Mouse (Mus musculus): ENCODE results near the gene Pcp2.
"Not testable (repeated sequence)": the region's sequence is repeated elsewhere in the genome, so short reads cannot be mapped to it uniquely, and the experiment has no call there.

The Pcp2 gene

GRCm38 (mm10) chr8:3621199-3621970, 4.0 kb downstream of the Pcp2 start, which contains the start of the genes Xab2 and Pet100:
Xab2 (minus strand) TSS chr8:3621316.
Pet100 (plus strand) TSS chr8:3621548.
- DNase-seq (ENCODE audit: low read depth in 1 of 2, low spot score in 2 of 2) = peak; percentile 97

- no peak for DNase-seq (ENCODE audit: low read depth in 1 of 2, low spot score in 2 of 2)
Observed at GRCm38 (mm10) chr8:3609816-3610150, 15.6 kb downstream of the Pcp2 start.

- no peak for DNase-seq (ENCODE audit: low read depth in 1 of 2, low spot score in 2 of 2)
Observed at GRCm38 (mm10) chr8:3609046-3609815, 16.1 kb downstream of the Pcp2 start.

GRCm38 (mm10) chr8:3607822-3608221, 17.5 kb downstream of the Pcp2 start:
- no peak for DNase-seq (ENCODE audit: low read depth in 1 of 2, low spot score in 2 of 2)

- no peak for DNase-seq (ENCODE audit: low read depth in 1 of 2, low spot score in 2 of 2)
Observed at GRCm38 (mm10) chr8:3606593-3606992, 18.8 kb downstream of the Pcp2 start.

- DNase-seq (ENCODE audit: low read depth in 1 of 2, low spot score in 2 of 2) = no peak
Observed at GRCm38 (mm10) chr8:3603439-3603838, 21.9 kb downstream of the Pcp2 start.

DNA sequence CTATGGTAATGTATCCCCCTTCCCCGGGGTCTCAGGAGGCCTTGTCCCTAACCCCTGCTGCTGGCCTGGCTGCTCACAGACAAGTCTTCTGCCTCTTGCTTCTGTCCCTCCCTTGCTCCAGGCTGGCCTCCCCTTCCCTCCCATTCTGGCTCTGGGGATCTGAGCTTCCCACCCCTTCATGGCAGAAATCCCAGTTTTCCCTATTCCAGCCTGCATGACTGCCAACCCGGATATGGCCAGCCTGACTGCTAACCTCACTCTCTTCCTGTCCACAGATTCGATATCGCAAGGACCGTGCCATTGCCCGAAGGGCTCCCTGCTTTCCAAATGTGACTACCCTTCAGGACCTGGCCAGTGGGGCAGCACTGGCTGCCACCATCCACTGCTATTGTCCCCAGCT, 24.9 kb downstream of the Pcp2 start:
- no peak for DNase-seq (ENCODE audit: low read depth in 1 of 2, low spot score in 2 of 2)

DNA sequence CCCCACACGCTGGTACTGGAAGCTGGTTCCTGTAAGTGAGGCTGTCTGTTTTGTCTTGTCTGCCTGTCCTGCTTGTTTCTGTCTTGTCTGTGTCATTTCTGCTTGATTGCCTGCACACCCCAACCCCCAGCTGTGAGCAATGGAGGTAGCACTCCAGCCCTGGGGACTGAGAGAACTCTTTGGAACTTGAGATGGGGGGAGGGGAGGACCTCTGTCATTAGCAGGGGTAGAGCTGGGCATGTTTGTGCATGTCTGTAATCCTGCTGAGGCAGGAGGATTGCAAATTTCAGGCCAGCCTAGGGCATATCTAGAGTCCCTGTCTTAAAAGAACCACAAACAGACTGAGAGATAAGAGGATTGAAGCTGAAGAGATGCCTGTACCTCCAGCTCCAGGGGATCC, 26.1 kb downstream of the Pcp2 start:
- no peak for DNase-seq (ENCODE audit: low read depth in 1 of 2, low spot score in 2 of 2)

- no peak for DNase-seq (ENCODE audit: low read depth in 1 of 2, low spot score in 2 of 2)
Observed at GRCm38 (mm10) chr8:3598054-3598453, 27.3 kb downstream of the Pcp2 start.

DNA sequence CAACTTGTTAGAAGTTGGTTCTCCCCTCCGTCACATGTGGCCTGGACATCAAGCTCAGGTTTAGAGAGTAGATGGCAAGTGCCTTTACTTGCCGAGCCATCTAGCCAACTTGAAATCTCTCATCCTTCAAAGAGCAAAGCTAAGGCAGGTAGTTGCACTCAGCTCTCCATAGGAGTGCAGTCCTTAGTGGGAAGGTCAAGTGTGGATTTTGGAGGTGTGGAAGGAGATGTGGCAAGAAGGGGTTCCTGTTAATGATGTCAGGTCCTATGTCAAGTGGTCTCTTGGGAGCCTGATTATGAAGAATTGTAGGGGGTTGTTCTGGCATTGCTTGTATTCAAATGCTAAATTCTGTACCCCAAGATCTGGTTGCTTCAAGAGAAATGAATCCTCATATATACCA, 30.9 kb downstream of the Pcp2 start:
- DNase-seq (ENCODE audit: low read depth in 1 of 2, low spot score in 2 of 2) = no peak

DNA sequence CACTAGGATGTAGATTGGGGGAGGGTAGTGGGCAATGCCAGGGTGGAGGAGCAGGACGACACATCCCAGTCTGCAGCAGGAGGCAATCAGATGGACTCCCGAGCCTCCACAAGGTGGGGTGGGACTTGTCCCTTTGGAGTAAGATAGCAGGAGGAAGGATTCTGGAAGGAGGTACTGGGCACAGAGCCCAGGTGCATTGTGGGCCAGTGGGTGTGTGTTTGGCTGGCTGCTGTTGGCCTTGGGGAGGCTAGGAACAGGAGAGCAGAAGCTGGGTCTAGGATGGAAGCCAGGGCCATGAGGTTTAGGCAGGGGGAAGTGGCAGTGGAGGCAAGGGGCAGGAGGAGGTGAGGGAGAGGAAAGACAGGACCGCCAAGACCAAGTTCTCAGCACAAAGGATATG, 31.9 kb downstream of the Pcp2 start:
- no peak for DNase-seq (ENCODE audit: low read depth in 1 of 2, low spot score in 2 of 2)

DNA sequence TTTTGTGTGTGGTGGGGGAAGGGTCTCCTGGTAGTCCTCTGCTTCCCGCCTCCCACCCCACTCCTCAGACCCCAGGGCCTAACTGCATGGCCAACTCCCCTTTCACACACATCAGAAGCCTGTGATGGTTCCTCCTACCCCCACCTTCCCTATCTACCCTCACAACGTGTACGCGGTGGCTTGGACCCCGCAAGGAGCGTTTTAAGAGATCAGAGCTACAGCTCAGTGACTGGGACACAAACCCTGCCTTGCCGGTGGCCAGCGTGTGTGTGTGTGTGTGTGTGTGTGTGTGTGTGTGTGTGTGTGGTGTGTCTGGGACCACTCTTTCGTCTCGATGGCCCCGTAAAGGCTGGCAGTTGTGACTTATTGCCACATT, 37.1 kb downstream of the Pcp2 start:
- no peak for DNase-seq (ENCODE audit: low read depth in 1 of 2, low spot score in 2 of 2)

- DNase-seq (ENCODE audit: low read depth in 1 of 2, low spot score in 2 of 2) = no peak
Observed at GRCm38 (mm10) chr8:3587391-3588257, 37.7 kb downstream of the Pcp2 start.

GRCm38 (mm10) chr8:3586993-3587390, 38.4 kb downstream of the Pcp2 start, which contains the start of gene Camsap3:
Camsap3 (plus strand) TSS chr8:3587293.
- no peak for DNase-seq (ENCODE audit: low read depth in 1 of 2, low spot score in 2 of 2)

DNA sequence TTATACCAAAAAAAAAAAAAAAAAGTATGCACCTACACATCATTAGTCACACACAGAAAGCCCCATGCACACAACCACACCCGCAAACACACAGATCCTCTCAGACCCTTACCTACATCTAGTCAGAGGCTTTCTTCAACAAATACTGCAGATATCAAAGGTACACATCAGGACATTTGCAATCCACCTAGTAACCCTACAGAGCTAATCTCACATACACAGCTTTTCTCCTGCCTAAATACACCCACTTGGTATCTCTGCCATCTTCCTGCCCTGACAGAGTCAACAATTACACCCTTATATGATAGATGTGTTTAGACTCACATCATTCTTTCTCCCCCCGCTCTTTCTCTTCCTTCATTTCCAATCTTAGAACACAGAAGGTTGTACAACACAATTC, 38.9 kb downstream of the Pcp2 start:
- no peak for DNase-seq (ENCODE audit: low read depth in 1 of 2, low spot score in 2 of 2)

DNA sequence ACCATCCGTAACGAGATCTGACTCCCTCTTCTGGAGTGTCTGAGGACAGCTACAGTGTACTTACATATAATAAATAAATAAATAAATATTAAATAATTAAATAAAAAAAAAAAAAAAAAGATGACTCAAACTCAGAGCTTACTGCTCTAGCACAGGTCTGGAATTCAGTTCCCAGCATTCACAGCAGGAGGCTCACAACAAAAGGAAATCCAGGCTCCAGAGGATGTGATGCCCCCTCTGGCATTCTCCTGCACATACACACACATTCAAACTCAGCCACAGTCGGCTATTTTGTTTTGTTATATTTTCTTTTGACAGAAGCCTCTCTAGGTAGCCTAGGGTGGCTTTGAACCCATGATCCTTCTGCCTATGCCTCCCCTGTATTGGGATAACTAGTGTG, 43.4 kb downstream of the Pcp2 start:
- not testable (repeated sequence) for DNase-seq (ENCODE audit: low read depth in 1 of 2, low spot score in 2 of 2)

GRCm38 (mm10) chr8:3579390-3580364, 45.7 kb downstream of the Pcp2 start:
- DNase-seq (ENCODE audit: low read depth in 1 of 2, low spot score in 2 of 2) = no peak

- DNase-seq (ENCODE audit: low read depth in 1 of 2, low spot score in 2 of 2) = no peak
Observed at GRCm38 (mm10) chr8:3576211-3576960, 49.0 kb downstream of the Pcp2 start.

GRCm38 (mm10) chr8:3574546-3574945, 50.8 kb downstream of the Pcp2 start:
- DNase-seq (ENCODE audit: low read depth in 1 of 2, low spot score in 2 of 2) = no peak
